Mouse (Mus musculus) ES-E14 (cell line): ENCODE data around the gene Platr17. TPM values are rescaled to one million over a fixed set of nuclear protein-coding genes. Genes with fewer than 3 reads are reported as not detected.
A peak's percentile ranks its signal among the peaks of the same experiment; 100 is the strongest.

Source experiments
- DNase-seq: peaks from one replicate; pipeline ENCODE4 v3.0.0-alpha.2; 2013; ENCODE audit warnings: low read depth, low spot score
- H3K27ac ChIP-seq: 2 replicates; pipeline ENCODE4 v1.5.1; 2012; ENCODE audit warnings: low read depth, mild to moderate bottlenecking, low read length, moderate library complexity, mixed read lengths; ENCODE audit not compliant: poor library complexity, insufficient read depth, severe bottlenecking
- H3K36me3 ChIP-seq: 2 replicates; pipeline ENCODE4 v1.6.1; 2012; ENCODE audit warnings: mild to moderate bottlenecking, low read length, moderate library complexity, mixed read lengths; ENCODE audit not compliant: control insufficient read depth, poor library complexity, insufficient read depth, severe bottlenecking
- H3K4me1 ChIP-seq, 2 experiments: fragments of 150-350 bp in 1 of 2; sonication (generic) in 1 of 2; 2 replicates each; pipeline ENCODE4 v1.6.1; 2012; ENCODE audit warnings: low read length in 2 of 2, mild to moderate bottlenecking in 1 of 2, mixed read lengths in 1 of 2; ENCODE audit not compliant: control insufficient read depth in 2 of 2, insufficient read depth in 2 of 2, poor library complexity in 1 of 2
- H3K4me3 ChIP-seq, 2 experiments: fragments of 150-350 bp in 1 of 2; sonication (generic) in 1 of 2; 2 replicates each; pipeline ENCODE4 v1.5.1; 2012; ENCODE audit warnings: low read length in 2 of 2, low read depth in 1 of 2, mild to moderate bottlenecking in 1 of 2, mixed read lengths in 1 of 2; ENCODE audit not compliant: insufficient read depth in 1 of 2, poor library complexity in 1 of 2, severe bottlenecking in 1 of 2
- H3K9ac ChIP-seq: 2 replicates; pipeline ENCODE4 v1.6.1; 2012; ENCODE audit warnings: low read depth, mild to moderate bottlenecking, low read length, mixed read lengths; ENCODE audit not compliant: poor library complexity, insufficient read depth, severe bottlenecking
- H3K9me3 ChIP-seq: fragments of 150-350 bp; sonication (generic); 2 replicates; pipeline ENCODE4 v1.6.1; 2012; ENCODE audit warnings: low read depth, mild to moderate bottlenecking, low read length; ENCODE audit not compliant: control insufficient read depth, insufficient read depth
- CHD2 ChIP-seq: IDR thresholded peaks from 2 replicates; pipeline ENCODE4 v1.6.1; 2014; ENCODE audit warnings: mild to moderate bottlenecking, low read depth, low read length, inconsistent platforms
- HCFC1 ChIP-seq: IDR thresholded peaks from 2 replicates; pipeline ENCODE4 v1.6.1; 2012; ENCODE audit warnings: low read length, inconsistent platforms, borderline replicate concordance; ENCODE audit not compliant: insufficient read depth
- MAFK ChIP-seq: IDR thresholded peaks from 2 replicates; pipeline ENCODE4 v1.6.1; 2014; ENCODE audit warnings: mild to moderate bottlenecking, low read depth, low read length, inconsistent platforms; ENCODE audit not compliant: insufficient read depth
- ZC3H11A ChIP-seq: IDR thresholded peaks from 2 replicates; pipeline ENCODE4 v1.6.1; 2012; ENCODE audit warnings: low read depth, mild to moderate bottlenecking, inconsistent platforms, low read length, borderline replicate concordance
- ZNF384 ChIP-seq: IDR thresholded peaks from 2 replicates; pipeline ENCODE4 v1.6.1; 2012; ENCODE audit warnings: low read depth, low read length, inconsistent platforms
- in situ Hi-C, 2 experiments: fragments of 600-800 bp; cut with MboI; formaldehyde crosslinking; loops; one replicate each; pipeline ENCODE4 v1.15.1; 2025; ENCODE audit warnings: low sequenced_read_pairs in 2 of 2, inconsistent platforms in 1 of 2; ENCODE audit not compliant: unreplicated experiment in 2 of 2
- total RNA-seq: library from RNA; depleted of rRNA; stranded (reverse); fragments of 300-350 nt; gene quantifications from 2 replicates; pipeline ENCODE4 v1.2.3, GENCODE M21; 2012

Platr17 gene
- total RNA-seq, 1 experiment, result 46.0 TPM

DNA sequence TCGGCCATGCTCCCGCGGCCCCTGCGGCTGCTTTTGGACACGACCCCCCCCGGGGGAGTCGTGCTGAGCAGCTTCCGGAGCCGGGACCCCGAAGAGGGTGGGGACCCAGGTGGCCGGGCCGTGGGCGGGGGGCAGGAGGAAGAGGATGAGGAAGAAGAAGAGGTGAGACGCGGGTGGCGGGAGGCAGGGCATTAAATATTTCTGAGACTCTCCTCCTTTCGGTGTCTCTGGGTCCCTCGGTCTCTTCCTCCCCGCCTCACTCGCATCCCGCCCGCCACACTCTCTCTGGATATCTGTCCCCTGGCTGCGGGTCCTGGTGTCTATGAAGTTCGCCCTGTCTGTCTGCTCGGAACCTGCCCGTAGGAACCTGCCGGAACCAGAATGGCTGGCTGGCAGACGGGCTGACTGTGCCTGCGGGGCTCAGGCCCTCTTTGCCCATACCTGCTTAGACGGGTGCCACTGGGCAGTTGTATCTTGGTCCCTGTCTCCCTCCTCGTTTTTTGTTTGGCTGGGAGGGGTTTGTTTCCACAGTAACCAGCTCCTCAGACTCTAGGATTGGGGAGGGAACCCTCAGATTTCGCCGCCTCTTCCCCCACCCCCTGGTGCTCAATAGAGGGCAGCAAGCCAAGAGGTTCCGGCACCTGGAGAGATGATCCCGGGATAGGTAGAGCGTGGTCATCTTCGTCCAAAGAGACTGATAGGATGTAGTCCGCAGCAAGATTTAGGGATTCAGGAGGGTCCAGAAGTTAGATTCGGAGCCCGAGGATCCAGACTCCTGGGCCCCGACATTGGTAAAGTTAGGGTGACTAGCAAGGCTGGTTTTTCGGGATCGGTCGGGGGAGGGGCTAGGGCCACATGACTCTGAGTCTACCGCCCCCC is 25.6 kb downstream of the Platr17 start:
- H3K4me1 ChIP-seq, result peaks cover 0 to 30% of the 10 kb centered on the region in 2 experiments; a peak in 1 of 4 replicates
- in situ Hi-C loops, result no loop called here
- peak overlapping the region; percentile 71 for H3K9ac ChIP-seq
- H3K4me3 ChIP-seq, result peak overlapping the region; percentile 74 to 75
- peak overlapping the region; percentile 48 for H3K27ac ChIP-seq
- peak; percentile 78 for DNase-seq
- TF ChIP-seq CHD2 (no peak), MAFK (no peak), ZC3H11A (no peak), ZNF384 (no peak), HCFC1 (0 out of 2 replicates have a peak, but pooled peaks have one; percentile 48)
- peaks cover 22% of the 10 kb centered on the region for H3K36me3 ChIP-seq
- H3K9me3 ChIP-seq, result no peaks in the 10 kb centered on the region

DNA sequence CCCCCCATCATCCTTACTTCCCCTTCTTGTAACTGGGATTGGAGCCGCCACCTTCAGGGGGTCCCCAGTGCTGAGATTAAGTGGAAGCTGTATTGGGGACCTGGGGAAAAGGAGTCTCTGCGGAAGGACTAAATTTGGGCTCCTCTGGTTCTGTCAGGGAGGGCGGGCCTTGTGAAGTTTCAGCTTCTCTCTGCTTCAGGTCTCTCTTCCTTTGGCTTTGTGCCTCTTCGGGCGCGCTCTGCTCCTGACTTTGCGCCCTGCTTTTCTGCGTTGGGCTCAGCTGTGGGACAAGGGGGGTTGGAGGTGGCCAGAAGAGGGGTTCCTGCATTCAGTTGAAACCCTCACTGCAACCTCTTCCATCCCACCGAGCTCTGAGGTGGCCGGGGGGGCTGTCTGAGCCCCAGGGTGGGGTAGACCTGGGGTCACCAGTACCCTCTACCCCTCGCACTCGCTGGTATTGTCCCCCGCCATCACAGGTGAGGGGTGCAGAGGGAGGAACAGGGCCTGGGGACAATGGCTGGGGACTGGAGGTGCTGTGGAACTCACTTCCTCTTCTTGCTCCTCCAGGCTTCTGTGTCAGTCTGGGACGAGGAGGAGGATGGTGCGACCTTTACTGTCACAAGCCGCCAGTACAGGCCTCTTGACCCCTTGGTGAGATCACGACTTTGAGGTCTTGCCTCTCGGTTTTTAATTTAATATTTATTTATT is 26.4 kb downstream of the Platr17 start:
- Histone ChIP-seq H3K9me3 (no peaks in the 10 kb centered on the region), H3K27ac (peak overlapping the region; percentile 41), H3K4me1 (peaks cover 0 to 26% of the 10 kb centered on the region in 2 experiments; a peak in 1 of 4 replicates), H3K4me3 (peak overlapping the region; percentile 74 to 75), H3K36me3 (peaks cover 22% of the 10 kb centered on the region), H3K9ac (peak overlapping the region; percentile 71)
- in situ Hi-C loops, result no loop called here
- TF ChIP-seq ZC3H11A (no peak), MAFK (no peak), ZNF384 (no peak), HCFC1 (no peak), CHD2 (no peak)
- DNase-seq, result no peak

DNA sequence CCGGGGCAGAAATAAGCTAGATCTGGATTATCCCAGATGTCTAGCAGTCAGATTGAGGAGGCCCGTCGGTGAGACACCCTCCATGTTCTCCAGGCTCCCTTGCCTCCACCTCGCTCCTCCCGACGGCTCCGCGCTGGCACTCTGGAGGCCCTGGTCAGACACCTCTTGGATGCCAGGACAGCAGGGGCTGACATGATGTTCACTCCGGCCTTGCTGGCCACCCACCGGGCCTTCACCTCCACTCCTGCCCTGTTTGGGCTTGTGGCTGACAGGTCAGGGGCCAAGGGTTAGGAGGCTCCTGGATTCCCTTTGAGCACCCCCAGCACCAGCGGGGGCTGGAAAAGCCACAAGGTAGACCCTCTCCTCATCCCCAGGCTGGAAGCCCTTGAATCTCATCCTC is 27.0 kb downstream of the Platr17 start:
- Histone ChIP-seq H3K9ac (no peak overlapping the region), H3K27ac (no peak overlapping the region), H3K36me3 (peaks cover 24% of the 10 kb centered on the region), H3K4me1 (peaks cover 0 to 27% of the 10 kb centered on the region in 2 experiments; a peak in 1 of 4 replicates), H3K9me3 (no peaks in the 10 kb centered on the region), H3K4me3 (no peak overlapping the region)
- TF ChIP-seq CHD2, result no peak
- TF ChIP-seq ZC3H11A, result no peak
- TF ChIP-seq HCFC1, result no peak
- no peak for TF ChIP-seq ZNF384
- TF ChIP-seq MAFK, result no peak
- in situ Hi-C loops, result no loop called here
- DNase-seq, result no peak

DNA sequence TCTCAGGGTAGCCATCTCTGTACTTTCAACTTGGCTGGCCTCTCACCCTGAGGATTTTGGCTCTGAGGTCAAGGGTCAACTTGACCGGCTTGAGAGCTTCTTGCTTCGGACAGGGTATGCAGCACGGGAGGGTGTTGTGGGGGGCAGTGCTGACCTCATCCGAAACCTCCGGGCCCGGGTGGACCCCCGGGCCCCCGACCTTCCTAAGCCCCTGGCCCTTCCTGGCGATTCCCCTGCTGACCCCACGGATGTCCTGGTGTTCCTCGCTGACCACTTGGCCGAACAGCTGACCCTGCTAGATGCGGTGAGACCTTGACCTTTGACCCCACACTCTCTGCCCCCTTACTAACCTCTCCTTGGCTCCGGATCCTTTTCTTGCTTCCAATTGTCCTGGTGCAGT is 27.5 kb downstream of the Platr17 start:
- Histone ChIP-seq H3K9ac (no peak overlapping the region), H3K9me3 (no peaks in the 10 kb centered on the region), H3K4me3 (no peak overlapping the region), H3K27ac (no peak overlapping the region), H3K4me1 (peaks cover 0 to 28% of the 10 kb centered on the region in 2 experiments; a peak in 1 of 4 replicates), H3K36me3 (peaks cover 29% of the 10 kb centered on the region)
- no peak for DNase-seq
- in situ Hi-C loops, result no loop called here
- no peak for TF ChIP-seq HCFC1
- TF ChIP-seq CHD2, result no peak
- no peak for TF ChIP-seq MAFK
- TF ChIP-seq ZNF384, result no peak
- TF ChIP-seq ZC3H11A, result no peak
